Mouse (Mus musculus): ENCODE data around the gene Slc44a1. TPM values are rescaled to one million over a fixed set of nuclear protein-coding genes. Genes with fewer than 3 reads are reported as not detected.

The Slc44a1 gene
- total RNA-seq, 2 experiments from 2014 or later = 39.3 to 42.1 TPM

GRCm38 (mm10) chr4:53462505-53463251 lies 22.5 kb downstream of the Slc44a1 start:
- DNase-seq (ENCODE audit: low spot score in 2 of 2) = no peak

GRCm38 (mm10) chr4:53465887-53466286 lies 25.7 kb downstream of the Slc44a1 start:
- no peak for DNase-seq (ENCODE audit: low spot score in 2 of 2)

- no peak for DNase-seq (ENCODE audit: low spot score in 2 of 2)
These were observed 28.8 kb downstream of the Slc44a1 start for GRCm38 (mm10) chr4:53469007-53469406.

DNA sequence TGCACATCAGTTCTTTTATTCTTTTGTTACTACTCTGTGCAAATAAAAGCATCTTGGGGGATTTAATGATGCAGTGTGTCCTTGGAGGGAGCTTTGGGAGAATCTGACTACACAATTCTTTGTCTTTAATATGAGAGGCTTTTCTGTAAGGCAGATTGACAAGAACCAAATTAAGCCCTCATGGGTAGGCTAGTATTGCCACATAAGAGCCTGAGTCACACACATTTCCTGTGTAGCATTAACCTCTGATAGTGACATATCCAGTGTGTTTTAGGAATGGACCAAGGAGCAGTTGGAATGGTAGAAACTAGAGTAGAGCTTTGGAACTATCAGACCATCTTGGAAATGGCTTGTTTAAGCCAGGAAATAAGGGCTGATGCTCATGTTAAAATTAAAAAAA lies 33.9 kb downstream of the Slc44a1 start:
- no peak for DNase-seq (ENCODE audit: low spot score in 2 of 2)

- no peak for DNase-seq (ENCODE audit: low spot score in 2 of 2)
These were observed 35.2 kb downstream of the Slc44a1 start for GRCm38 (mm10) chr4:53475230-53475952.

- DNase-seq (ENCODE audit: low spot score in 2 of 2) = no peak
These were observed 38.4 kb downstream of the Slc44a1 start for GRCm38 (mm10) chr4:53478644-53479043.

DNA sequence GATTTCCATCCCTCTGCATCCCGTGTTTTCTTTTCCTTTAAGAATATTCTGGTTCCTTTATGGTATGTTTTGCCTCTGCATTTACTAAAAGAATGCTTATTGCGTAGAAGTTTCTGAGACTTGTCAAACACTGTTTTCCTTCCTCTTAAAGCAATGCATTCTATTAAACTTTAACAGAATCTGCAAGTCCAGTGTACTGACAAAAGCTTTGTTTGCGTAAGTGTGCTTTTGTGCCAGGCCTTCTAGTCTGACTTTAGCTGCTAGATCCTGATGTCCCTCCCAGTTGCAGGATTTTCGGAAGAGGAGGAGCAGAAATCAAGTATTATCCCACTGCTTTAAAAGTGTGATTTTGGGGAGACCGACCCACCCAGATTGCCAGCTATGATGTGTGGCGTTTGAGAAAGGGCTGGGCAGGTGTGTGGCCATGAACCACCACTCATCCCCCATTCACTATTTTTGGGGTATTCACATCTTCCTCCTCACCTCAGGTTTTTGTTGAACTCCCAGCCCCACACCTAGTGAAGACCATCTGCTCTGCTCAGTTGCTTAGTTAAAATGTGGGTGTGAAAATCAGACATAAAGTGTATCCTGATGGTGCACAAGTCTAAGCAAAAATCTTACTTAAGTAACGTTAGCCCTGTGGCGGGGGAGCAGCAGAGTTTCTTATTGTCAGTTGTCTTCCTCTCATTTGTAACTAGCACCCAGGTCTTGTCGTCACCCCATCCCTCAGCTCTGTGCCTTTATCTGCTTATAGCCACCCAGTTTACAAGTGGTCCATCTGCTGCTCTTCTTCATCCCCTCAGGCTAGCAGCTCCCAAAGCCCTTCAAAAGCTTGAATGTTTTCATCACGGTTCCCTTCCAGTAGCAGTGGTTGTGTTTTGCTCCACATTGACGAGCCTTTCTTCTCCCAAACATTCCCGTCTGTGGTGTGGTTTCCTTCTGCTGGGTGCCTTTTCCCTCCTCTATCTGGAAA lies 47.3 kb downstream of the Slc44a1 start:
- DNase-seq (ENCODE audit: low spot score in 2 of 2) = no peak

DNA sequence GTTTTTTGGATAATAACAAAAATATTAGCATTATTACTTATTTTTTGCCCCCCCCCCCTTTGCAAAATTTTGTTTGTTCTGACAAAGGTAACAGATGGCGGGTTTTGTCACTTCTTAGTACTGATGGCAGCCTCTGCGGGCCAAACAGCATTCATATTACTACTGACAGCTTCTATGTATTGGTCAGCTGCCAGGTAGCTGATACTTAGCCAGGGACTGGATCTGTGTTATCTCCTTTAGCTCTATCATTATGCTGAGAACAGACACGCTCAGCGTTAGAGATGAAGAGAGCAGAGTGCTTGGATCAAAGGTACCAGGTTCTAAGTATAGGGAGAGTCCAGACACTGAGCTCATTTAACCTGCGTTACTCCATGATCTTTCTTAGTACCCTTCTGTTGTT lies 48.6 kb downstream of the Slc44a1 start:
- no peak for DNase-seq (ENCODE audit: low spot score in 2 of 2)

DNA sequence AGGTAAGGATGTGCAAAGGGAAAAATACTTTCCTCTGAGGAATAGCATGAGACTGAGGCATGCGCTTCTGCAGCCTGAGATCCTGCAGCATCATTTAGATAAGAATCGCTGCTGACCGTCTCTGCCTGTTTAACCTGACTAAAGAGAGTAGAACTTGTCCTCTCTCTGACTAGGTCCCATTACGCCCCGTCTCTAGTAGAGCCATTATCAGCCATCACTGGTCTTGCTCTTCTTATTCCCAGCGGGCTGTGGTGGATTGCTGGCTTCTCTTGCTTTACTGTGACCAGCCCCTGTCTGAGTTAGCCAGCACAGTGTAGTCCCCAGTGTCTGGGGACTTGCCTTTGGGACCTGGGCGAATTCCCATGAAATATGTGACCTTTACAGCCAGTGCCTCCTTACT lies 50.2 kb downstream of the Slc44a1 start:
- DNase-seq (ENCODE audit: low spot score in 2 of 2) = no peak

DNA sequence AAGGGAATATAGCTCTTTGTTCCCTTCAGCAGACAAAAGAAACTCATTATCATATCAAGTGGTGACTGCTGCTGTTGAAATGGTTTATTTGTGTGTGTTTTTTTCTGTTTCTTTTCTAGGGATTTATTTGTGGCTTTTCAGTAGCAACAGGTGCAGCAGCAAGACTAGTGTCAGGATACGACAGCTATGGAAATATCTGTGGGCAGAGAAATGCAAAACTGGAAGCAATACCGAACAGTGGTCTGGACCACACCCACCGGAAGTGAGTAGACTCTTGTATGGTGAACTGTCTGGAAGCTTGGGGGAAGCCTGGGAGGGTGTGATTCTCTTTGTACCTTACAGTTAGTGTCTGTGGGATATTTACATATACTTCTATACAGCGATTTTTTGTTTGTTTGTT lies 51.1 kb downstream of the Slc44a1 start:
- no peak for DNase-seq (ENCODE audit: low spot score in 2 of 2)

GRCm38 (mm10) chr4:53495646-53496045 lies 55.4 kb downstream of the Slc44a1 start:
- no peak for DNase-seq (ENCODE audit: low spot score in 2 of 2)

- DNase-seq (ENCODE audit: low spot score in 2 of 2) = no peak
These were observed 62.6 kb downstream of the Slc44a1 start for GRCm38 (mm10) chr4:53502764-53503163.

- no peak for DNase-seq (ENCODE audit: low spot score in 2 of 2)
These were observed 72.1 kb downstream of the Slc44a1 start for GRCm38 (mm10) chr4:53512131-53512916.

DNA sequence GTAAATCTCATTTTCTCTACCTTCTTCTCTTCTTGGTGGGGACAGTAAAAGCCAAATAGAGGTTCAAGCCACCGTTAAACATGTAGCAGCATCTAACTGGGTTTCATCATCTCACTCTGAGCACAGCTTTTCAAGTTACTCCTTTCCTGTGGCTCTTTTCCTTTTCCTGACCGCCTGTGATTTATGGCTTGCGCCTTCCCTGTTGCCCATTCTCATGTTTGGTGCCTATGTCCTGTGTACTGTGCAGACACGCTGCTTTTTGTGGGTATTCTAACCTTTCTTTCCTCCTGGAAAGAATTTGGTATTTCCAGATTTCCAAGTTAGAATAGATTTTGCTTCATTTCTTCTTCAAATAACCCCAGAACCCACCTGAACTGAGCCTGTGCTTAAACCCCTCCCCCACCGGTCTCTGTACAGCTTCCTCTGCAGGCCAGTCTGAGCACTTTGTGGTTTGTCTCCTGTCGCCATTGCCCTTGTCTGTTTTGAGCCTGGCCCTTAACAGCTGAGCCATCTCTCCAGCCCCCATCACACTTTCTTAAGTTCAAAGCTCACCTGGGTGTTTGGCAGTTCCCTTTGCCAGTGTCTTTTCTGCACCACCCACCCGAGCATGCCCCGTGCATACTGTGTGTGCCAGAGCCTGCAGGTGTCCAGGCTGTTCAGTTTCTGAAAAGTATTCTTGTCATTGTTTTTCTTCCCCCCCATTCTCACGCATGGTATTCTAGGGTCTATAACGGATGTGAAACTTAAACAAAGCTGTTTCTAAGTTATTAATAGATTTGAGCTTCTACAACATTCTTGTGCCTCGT lies 73.3 kb downstream of the Slc44a1 start:
- no peak for DNase-seq (ENCODE audit: low spot score in 2 of 2)

GRCm38 (mm10) chr4:53516011-53516532 lies 75.9 kb downstream of the Slc44a1 start:
- DNase-seq (ENCODE audit: low spot score in 2 of 2) = no peak

GRCm38 (mm10) chr4:53519429-53519828 lies 79.2 kb downstream of the Slc44a1 start:
- DNase-seq (ENCODE audit: low spot score in 2 of 2) = no peak

GRCm38 (mm10) chr4:53521028-53521427 lies 80.8 kb downstream of the Slc44a1 start:
- DNase-seq (ENCODE audit: low spot score in 2 of 2) = no peak

GRCm38 (mm10) chr4:53522655-53523054 lies 82.4 kb downstream of the Slc44a1 start:
- DNase-seq (ENCODE audit: low spot score in 2 of 2) = no peak

DNA sequence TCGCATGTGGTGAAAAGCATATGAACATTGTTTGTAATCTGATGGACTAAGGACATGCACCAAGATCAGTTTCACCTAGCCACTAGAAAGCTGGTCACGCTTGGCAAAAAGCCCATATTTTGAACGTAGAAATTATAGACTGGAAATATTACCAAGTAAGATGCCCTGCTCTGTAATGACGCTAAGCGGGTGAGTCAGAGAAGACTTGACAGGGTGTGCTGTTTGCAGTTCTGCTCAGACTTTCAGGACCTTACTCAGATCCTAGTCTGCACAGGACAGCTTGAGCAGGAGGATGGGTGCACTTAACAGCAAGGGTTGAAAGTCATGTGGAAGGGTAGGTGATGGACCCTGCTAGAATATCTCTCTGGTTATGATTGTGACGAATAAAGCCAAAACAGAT lies 85.3 kb downstream of the Slc44a1 start:
- no peak for DNase-seq (ENCODE audit: low spot score in 2 of 2)

- DNase-seq (ENCODE audit: low spot score in 2 of 2) = no peak
These were observed 85.8 kb downstream of the Slc44a1 start for GRCm38 (mm10) chr4:53525994-53526393.

Measured in gastrocnemius, postnatal 4 days (tissue).